Mouse (Mus musculus): Measurements from ENCODE around the gene Rbfox1. TPM values are rescaled to one million over a fixed set of nuclear protein-coding genes. Genes with fewer than 3 reads are reported as not detected.
A peak's percentile ranks its signal among the peaks of the same experiment; 100 is the strongest.

Gene Rbfox1
- polyA plus RNA-seq, 1 experiment from 2014 or later, result 3.9 TPM

DNA sequence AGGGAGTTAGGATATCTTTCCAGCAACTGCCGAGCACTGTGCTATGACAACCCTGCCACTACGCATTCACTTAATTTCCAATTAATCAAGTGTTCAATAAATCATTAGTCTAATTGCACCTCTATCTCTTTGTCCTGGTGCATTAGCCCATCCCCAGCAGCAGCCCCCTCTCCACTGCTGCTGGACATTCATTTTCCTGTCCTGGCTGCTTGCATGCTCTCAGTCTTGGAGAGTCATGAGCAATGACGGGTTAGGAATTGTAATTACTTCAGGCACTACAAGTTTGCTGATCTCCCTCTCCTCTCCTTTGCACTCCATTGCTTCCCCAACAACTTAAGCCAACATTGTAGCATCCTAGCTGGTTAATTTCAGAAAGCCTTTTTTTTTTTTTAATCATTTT, 646.3 kb downstream of the Rbfox1 start:
- no peak overlapping the region for H3K4me3 ChIP-seq (ENCODE audit: low read length)
- no peaks in the 10 kb centered on the region for H3K4me1 ChIP-seq (ENCODE audit: control insufficient read depth, insufficient read depth, low read length)
- no peak overlapping the region for H3K27ac ChIP-seq (ENCODE audit: low read length)
- no peaks in the 10 kb centered on the region for H3K36me3 ChIP-seq (ENCODE audit: control insufficient read depth, insufficient read depth, low read length)
- ATAC-seq, result no peak
- no peaks in the 10 kb centered on the region for H3K27me3 ChIP-seq (replicated peaks; ENCODE audit: control insufficient read depth, insufficient read depth, low read length)
- H3K9me3 ChIP-seq (ENCODE audit: control insufficient read depth, low read length), result no peaks in the 10 kb centered on the region
- H3K9ac ChIP-seq (ENCODE audit: low read depth, low read length), result no peak overlapping the region
- 57% methylated on average over 3 of the region's 3 CpGs for WGBS
- no peak overlapping the region for H3K4me2 ChIP-seq (ENCODE audit: low read depth, low read length)

DNA sequence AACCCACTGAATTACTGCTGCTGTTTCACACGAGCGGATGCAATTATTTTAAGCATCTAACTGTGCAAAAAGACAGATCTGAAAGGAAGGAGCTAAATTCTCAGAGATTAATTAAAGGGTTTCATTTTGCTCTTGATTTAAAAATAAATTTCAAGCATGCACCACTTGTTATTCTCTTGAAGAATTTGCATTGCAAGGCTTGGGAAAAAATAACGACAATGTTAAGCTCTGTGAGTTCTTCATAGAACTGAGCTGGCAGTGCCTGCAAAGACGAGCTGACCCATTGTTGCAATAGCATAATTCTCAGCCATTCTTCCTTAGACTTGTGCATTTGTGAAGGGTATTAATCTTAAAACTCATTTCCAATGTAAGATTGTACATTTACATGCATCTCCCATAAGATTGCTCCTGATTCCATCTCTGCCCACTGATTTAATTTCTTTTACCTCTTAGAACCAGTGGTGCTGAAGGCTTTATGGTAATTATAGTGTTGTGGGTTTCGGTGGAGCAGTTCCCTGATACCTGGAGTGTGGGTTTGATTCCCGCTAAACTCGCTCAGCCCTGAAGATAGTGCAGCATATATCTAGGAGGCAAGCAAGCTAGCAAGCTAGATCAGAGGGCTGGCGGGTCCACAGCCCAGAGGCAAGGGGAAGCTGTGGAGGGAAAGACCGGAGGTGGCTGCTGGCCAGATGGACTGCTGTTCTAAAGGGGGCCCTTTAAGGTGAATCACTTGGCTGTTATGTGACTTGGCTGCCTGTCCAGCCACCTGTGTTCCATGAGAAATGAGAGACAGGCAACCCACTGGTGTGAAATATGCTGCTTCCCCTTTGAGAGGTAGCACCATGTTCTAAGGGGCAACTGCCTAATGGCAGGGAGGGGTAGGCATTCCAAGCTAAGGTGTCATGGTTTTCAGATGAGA, 647.2 kb downstream of the Rbfox1 start:
- ATAC-seq, result no peak
- Histone ChIP-seq H3K9me3 (ENCODE audit: control insufficient read depth, low read length) (no peaks in the 10 kb centered on the region), H3K4me3 (ENCODE audit: low read length) (no peak overlapping the region), H3K4me1 (ENCODE audit: control insufficient read depth, insufficient read depth, low read length) (no peaks in the 10 kb centered on the region), H3K36me3 (ENCODE audit: control insufficient read depth, insufficient read depth, low read length) (no peaks in the 10 kb centered on the region), H3K27me3 (replicated peaks; ENCODE audit: control insufficient read depth, insufficient read depth, low read length) (no peaks in the 10 kb centered on the region), H3K27ac (ENCODE audit: low read length) (no peak overlapping the region), H3K9ac (ENCODE audit: low read depth, low read length) (no peak overlapping the region), H3K4me2 (ENCODE audit: low read depth, low read length) (no peak overlapping the region)
- 74% methylated on average over 9 of the region's 9 CpGs for WGBS

DNA sequence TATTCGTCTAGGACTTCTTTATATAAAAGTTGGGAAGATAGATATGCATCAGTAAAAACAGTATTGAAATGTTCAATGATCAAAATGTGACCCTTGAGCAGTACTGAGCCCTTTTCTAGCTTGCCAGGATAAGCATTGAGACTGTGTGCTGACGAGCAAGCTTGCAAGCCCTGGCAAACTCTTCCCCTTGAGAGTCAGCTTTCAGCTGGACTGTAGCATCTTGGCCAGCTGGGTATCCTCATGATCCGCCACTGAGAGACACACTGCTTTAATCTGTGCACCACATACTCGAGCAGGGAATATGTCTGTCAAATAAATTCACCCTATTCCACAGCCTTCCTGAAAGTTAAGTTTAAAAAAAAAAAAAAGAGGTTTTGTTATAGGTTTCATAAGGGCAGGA, 670.6 kb downstream of the Rbfox1 start:
- no peaks in the 10 kb centered on the region for H3K27me3 ChIP-seq (replicated peaks; ENCODE audit: control insufficient read depth, insufficient read depth, low read length)
- no peak for ATAC-seq
- no peak overlapping the region for H3K27ac ChIP-seq (ENCODE audit: low read length)
- no peak overlapping the region for H3K4me3 ChIP-seq (ENCODE audit: low read length)
- no peaks in the 10 kb centered on the region for H3K9me3 ChIP-seq (ENCODE audit: control insufficient read depth, low read length)
- H3K9ac ChIP-seq (ENCODE audit: low read depth, low read length), result no peak overlapping the region
- H3K36me3 ChIP-seq (ENCODE audit: control insufficient read depth, insufficient read depth, low read length), result no peaks in the 10 kb centered on the region
- H3K4me1 ChIP-seq (ENCODE audit: control insufficient read depth, insufficient read depth, low read length), result no peaks in the 10 kb centered on the region
- no peak overlapping the region for H3K4me2 ChIP-seq (ENCODE audit: low read depth, low read length)
- WGBS, result 42% methylated on average over 4 of the region's 4 CpGs

DNA sequence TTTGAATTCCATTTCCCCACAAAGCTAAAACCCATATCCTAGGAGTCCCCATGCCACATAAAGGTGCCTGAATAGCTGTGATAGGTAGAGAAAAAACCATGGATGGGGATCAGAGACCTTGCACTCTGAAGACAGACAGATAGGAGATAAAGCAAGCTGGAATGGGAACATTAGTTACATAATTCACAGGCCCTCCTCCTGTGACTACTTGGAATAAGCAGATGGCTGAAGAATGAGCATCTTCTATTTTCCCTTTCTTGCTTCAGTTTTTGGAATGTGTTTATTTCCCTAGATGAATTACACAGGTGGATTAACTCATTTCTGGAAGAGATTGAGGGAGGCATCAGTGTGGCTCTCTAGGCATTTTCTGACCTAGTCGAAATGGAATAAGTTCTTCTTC, 672.6 kb downstream of the Rbfox1 start:
- Histone ChIP-seq H3K4me1 (ENCODE audit: control insufficient read depth, insufficient read depth, low read length) (no peaks in the 10 kb centered on the region), H3K27ac (ENCODE audit: low read length) (no peak overlapping the region), H3K36me3 (ENCODE audit: control insufficient read depth, insufficient read depth, low read length) (no peaks in the 10 kb centered on the region), H3K9me3 (ENCODE audit: control insufficient read depth, low read length) (no peaks in the 10 kb centered on the region), H3K4me2 (ENCODE audit: low read depth, low read length) (no peak overlapping the region), H3K4me3 (ENCODE audit: low read length) (no peak overlapping the region), H3K27me3 (replicated peaks; ENCODE audit: control insufficient read depth, insufficient read depth, low read length) (no peaks in the 10 kb centered on the region), H3K9ac (ENCODE audit: low read depth, low read length) (no peak overlapping the region)
- 94% methylated on average over 1 of the region's 1 CpGs for WGBS
- ATAC-seq, result no peak

DNA sequence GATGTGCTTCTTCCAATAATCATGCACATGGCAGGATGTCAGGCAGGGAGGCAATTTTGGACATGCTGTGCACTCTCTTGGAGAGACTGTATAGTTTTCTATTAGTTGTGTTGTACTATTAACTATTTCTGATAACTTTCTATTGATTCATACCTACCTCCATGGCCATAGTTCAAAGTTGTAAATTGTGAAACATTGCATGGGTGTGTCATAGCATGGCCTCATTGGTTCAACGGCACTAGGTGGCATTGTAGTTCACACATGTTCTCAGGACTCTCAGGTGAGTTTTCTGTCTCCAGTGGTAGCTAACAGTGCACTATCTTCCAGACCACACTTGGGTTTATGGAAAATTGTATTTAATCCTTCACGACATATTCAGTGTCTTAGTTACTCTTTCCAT, 699.5 kb downstream of the Rbfox1 start:
- no peak overlapping the region for H3K27ac ChIP-seq (ENCODE audit: low read length)
- H3K9me3 ChIP-seq (ENCODE audit: control insufficient read depth, low read length), result no peaks in the 10 kb centered on the region
- no peaks in the 10 kb centered on the region for H3K36me3 ChIP-seq (ENCODE audit: control insufficient read depth, insufficient read depth, low read length)
- H3K9ac ChIP-seq (ENCODE audit: low read depth, low read length), result no peak overlapping the region
- H3K4me3 ChIP-seq (ENCODE audit: low read length), result no peak overlapping the region
- no peaks in the 10 kb centered on the region for H3K4me1 ChIP-seq (ENCODE audit: control insufficient read depth, insufficient read depth, low read length)
- no peaks in the 10 kb centered on the region for H3K27me3 ChIP-seq (replicated peaks; ENCODE audit: control insufficient read depth, insufficient read depth, low read length)
- H3K4me2 ChIP-seq (ENCODE audit: low read depth, low read length), result no peak overlapping the region
- ATAC-seq, result peak; percentile 69
- WGBS, result 71% methylated on average over 2 of the region's 2 CpGs

DNA sequence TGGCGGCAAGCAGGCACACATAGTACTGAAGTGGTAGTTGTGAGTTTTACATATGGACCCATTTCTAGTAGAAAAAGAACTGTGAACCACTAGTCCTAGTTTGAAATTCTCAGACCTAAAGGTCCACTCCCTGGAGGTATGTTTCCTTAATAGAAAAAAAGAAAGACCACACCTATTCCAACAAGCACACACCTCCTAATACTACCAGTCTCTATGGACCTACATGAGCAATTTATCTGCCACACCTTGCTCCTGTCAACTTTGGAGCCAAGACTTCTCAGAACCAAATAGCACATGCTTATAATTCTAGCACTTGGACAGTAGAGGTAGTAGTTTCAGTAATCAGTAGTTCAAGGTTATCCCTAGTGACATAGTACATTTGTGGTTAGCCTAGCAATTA, 700.0 kb downstream of the Rbfox1 start:
- Histone ChIP-seq H3K4me2 (ENCODE audit: low read depth, low read length) (no peak overlapping the region), H3K4me1 (ENCODE audit: control insufficient read depth, insufficient read depth, low read length) (no peaks in the 10 kb centered on the region), H3K9ac (ENCODE audit: low read depth, low read length) (no peak overlapping the region), H3K36me3 (ENCODE audit: control insufficient read depth, insufficient read depth, low read length) (no peaks in the 10 kb centered on the region), H3K9me3 (ENCODE audit: control insufficient read depth, low read length) (no peaks in the 10 kb centered on the region), H3K27ac (ENCODE audit: low read length) (no peak overlapping the region), H3K4me3 (ENCODE audit: low read length) (no peak overlapping the region), H3K27me3 (replicated peaks; ENCODE audit: control insufficient read depth, insufficient read depth, low read length) (no peaks in the 10 kb centered on the region)
- ATAC-seq, result peak; percentile 53; the same call in 1 of the 2 replicates
- WGBS, result 97% methylated on average over 1 of the region's 1 CpGs

DNA sequence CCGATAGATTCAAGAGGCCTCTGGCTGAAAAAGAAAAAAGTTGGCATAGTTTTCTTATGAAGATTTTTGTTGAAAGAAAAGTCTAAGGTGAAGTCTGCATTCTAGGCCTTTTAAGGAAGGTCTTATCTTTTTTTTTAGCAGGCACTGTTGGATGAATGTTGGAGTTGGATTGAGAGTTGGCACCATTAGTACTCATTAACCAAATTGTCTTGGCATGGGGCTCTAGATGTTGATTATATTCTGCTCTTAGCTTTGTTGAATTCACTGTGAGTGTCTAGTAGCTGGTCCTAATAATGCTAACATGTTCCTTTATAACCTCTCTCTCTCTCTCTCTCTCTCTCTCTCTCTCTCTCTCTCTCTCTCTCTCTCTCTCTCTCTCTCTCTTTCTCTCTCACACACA, 731.4 kb downstream of the Rbfox1 start:
- Histone ChIP-seq H3K4me3 (ENCODE audit: low read length) (no peak overlapping the region), H3K4me2 (ENCODE audit: low read depth, low read length) (no peak overlapping the region), H3K27me3 (replicated peaks; ENCODE audit: control insufficient read depth, insufficient read depth, low read length) (no peaks in the 10 kb centered on the region), H3K4me1 (ENCODE audit: control insufficient read depth, insufficient read depth, low read length) (no peaks in the 10 kb centered on the region), H3K36me3 (ENCODE audit: control insufficient read depth, insufficient read depth, low read length) (no peaks in the 10 kb centered on the region), H3K27ac (ENCODE audit: low read length) (no peak overlapping the region), H3K9me3 (ENCODE audit: control insufficient read depth, low read length) (no peaks in the 10 kb centered on the region), H3K9ac (ENCODE audit: low read depth, low read length) (no peak overlapping the region)
- WGBS, result 91% methylated on average over 1 of the region's 1 CpGs
- no peak for ATAC-seq

DNA sequence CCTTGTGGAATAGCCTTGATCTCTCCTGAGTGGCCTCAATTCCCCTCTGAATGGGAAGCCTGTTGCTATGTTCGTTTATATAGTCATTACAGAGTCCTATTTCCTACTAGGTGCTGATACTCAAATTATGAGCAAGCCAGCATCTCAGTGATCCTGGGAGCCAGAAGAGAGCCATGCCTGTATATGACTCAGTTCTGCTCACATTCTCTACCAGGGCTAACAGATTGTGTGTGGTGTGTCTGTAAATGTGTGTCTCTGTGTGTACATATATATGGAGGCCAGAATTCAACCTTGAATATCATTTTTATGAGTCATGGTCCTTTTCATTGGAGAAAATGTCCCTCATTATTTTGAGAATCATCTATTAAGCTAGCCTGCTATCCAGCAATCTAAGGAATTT, 755.2 kb downstream of the Rbfox1 start:
- no peak overlapping the region for H3K27ac ChIP-seq (ENCODE audit: low read length)
- no peak overlapping the region for H3K4me3 ChIP-seq (ENCODE audit: low read length)
- H3K9ac ChIP-seq (ENCODE audit: low read depth, low read length), result no peak overlapping the region
- ATAC-seq, result no peak
- no peaks in the 10 kb centered on the region for H3K36me3 ChIP-seq (ENCODE audit: control insufficient read depth, insufficient read depth, low read length)
- H3K4me2 ChIP-seq (ENCODE audit: low read depth, low read length), result no peak overlapping the region
- H3K27me3 ChIP-seq (replicated peaks; ENCODE audit: control insufficient read depth, insufficient read depth, low read length), result no peaks in the 10 kb centered on the region
- 81% methylated on average over 1 of the region's 1 CpGs for WGBS
- no peaks in the 10 kb centered on the region for H3K4me1 ChIP-seq (ENCODE audit: control insufficient read depth, insufficient read depth, low read length)
- H3K9me3 ChIP-seq (ENCODE audit: control insufficient read depth, low read length), result no peaks in the 10 kb centered on the region

DNA sequence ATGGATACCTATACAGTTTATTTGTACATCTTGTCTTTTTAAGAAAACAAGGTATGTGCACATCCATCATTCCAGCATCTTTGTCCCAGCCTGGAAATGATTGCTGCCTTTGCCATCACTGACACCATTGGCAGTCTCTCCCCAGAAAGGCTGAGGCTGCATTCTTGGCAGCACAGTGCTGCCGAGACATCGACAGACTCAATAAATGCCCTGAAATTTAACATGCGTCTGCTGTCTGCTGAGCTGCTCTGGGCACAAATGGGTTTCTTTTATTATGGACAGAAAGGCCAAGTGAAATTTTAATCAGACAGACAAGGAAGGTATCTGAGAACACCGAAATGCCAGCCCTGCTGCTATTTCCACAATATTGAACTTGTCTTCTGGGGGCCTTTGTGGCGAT, 761.8 kb downstream of the Rbfox1 start:
- no peak overlapping the region for H3K27ac ChIP-seq (ENCODE audit: low read length)
- no peaks in the 10 kb centered on the region for H3K4me1 ChIP-seq (ENCODE audit: control insufficient read depth, insufficient read depth, low read length)
- H3K4me2 ChIP-seq (ENCODE audit: low read depth, low read length), result no peak overlapping the region
- H3K4me3 ChIP-seq (ENCODE audit: low read length), result no peak overlapping the region
- WGBS, result 66% methylated on average over 5 of the region's 5 CpGs
- H3K9ac ChIP-seq (ENCODE audit: low read depth, low read length), result no peak overlapping the region
- no peaks in the 10 kb centered on the region for H3K36me3 ChIP-seq (ENCODE audit: control insufficient read depth, insufficient read depth, low read length)
- no peaks in the 10 kb centered on the region for H3K27me3 ChIP-seq (replicated peaks; ENCODE audit: control insufficient read depth, insufficient read depth, low read length)
- H3K9me3 ChIP-seq (ENCODE audit: control insufficient read depth, low read length), result no peaks in the 10 kb centered on the region
- ATAC-seq, result no peak

DNA sequence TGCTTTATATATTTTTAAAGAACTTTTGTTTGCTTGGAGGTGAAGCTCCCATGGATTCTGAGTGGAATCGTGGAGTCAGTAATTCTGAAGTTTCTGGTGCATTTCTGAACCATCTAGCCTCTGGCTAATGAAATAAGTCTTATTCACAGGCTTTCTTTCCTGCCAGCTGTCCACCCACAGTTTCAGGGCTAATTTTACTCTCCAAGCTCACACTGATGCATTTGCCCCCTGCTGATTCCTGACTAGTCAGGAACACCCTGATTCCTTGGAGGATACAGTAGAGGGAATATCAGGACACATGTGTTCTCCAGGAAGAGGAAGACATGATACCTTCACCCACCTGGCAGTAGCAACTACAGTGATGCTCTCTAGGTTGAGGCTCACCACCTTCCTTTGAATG, 763.6 kb downstream of the Rbfox1 start:
- WGBS, result 69% methylated on average over 1 of the region's 1 CpGs
- H3K4me3 ChIP-seq (ENCODE audit: low read length), result no peak overlapping the region
- no peak for ATAC-seq

More for the DNA sequence above, 763.6 kb downstream of the Rbfox1 start:
- H3K9ac ChIP-seq (ENCODE audit: low read depth, low read length), result no peak overlapping the region
- no peak overlapping the region for H3K27ac ChIP-seq (ENCODE audit: low read length)
- H3K4me2 ChIP-seq (ENCODE audit: low read depth, low read length), result no peak overlapping the region
- H3K9me3 ChIP-seq (ENCODE audit: control insufficient read depth, low read length), result no peaks in the 10 kb centered on the region
- H3K27me3 ChIP-seq (replicated peaks; ENCODE audit: control insufficient read depth, insufficient read depth, low read length), result no peaks in the 10 kb centered on the region
- no peaks in the 10 kb centered on the region for H3K36me3 ChIP-seq (ENCODE audit: control insufficient read depth, insufficient read depth, low read length)
- no peaks in the 10 kb centered on the region for H3K4me1 ChIP-seq (ENCODE audit: control insufficient read depth, insufficient read depth, low read length)
